Mouse (Mus musculus) erythroblast, embryonic 14.5 days (primary cell): ENCODE measurements around the gene Rbm48. TPM values are rescaled to one million over a fixed set of nuclear protein-coding genes. Genes with fewer than 3 reads are reported as not detected.
"Not testable (repeated sequence)": the region's sequence is repeated elsewhere in the genome, so short reads cannot be mapped to it uniquely, and the experiment has no call there.

Experiments used
- H3K27me3 ChIP-seq: 2 replicates; pipeline ENCODE4 v1.6.1; 2012; ENCODE audit warnings: inconsistent platforms; ENCODE audit not compliant: control insufficient read depth
- H3K36me3 ChIP-seq: 2 replicates; pipeline ENCODE4 v1.6.1; 2012; ENCODE audit warnings: mild to moderate bottlenecking, inconsistent platforms; ENCODE audit not compliant: control insufficient read depth
- H3K4me1 ChIP-seq: 2 replicates; pipeline ENCODE4 v1.6.1; 2012; ENCODE audit warnings: inconsistent platforms; ENCODE audit not compliant: control insufficient read depth
- H3K4me3 ChIP-seq: replicated peaks from 2 replicates; pipeline ENCODE3; 2012; ENCODE audit warnings: moderate library complexity, mild to moderate bottlenecking, inconsistent platforms
- H3K9me3 ChIP-seq: 2 replicates; pipeline ENCODE4 v1.6.1; 2012; ENCODE audit warnings: low read length, inconsistent platforms, mixed read lengths; ENCODE audit not compliant: control insufficient read depth
- GATA1 ChIP-seq: IDR thresholded peaks from 2 replicates; pipeline ENCODE4 v1.6.1; 2012; ENCODE audit warnings: low read length, inconsistent platforms, mixed read lengths
- TAL1 ChIP-seq: IDR thresholded peaks from 3 replicates; pipeline ENCODE4 v1.6.1; 2012; ENCODE audit warnings: low read length, inconsistent platforms, mixed read lengths
- polyA plus RNA-seq: library from polyadenylated mRNA; stranded (reverse); fragments of >175 nt; gene quantifications from 2 replicates; pipeline ENCODE4 v1.2.3, GENCODE M21; 2012

The Rbm48 gene
- polyA plus RNA-seq, 1 experiment = 0.25 TPM

- H3K27me3 ChIP-seq = no peaks in the 10 kb centered on the region
- no peak overlapping the region for H3K4me3 ChIP-seq
- no peaks in the 10 kb centered on the region for H3K9me3 ChIP-seq
- peaks cover 5% of the 10 kb centered on the region; the same call in 1 of the 2 replicates for H3K36me3 ChIP-seq
- TF ChIP-seq TAL1 = no peak
- no peak for TF ChIP-seq GATA1
- H3K4me1 ChIP-seq = no peaks in the 10 kb centered on the region
Observed at GRCm38 (mm10) chr5:3620486-3620885, 24.1 kb upstream of the Rbm48 start.

- peaks cover 21% of the 10 kb centered on the region for H3K36me3 ChIP-seq
- H3K9me3 ChIP-seq, H3K4me3 ChIP-seq, H3K27me3 ChIP-seq, H3K4me1 ChIP-seq: not testable (repeated sequence)
Observed at GRCm38 (mm10) chr5:3611835-3612234, 15.4 kb upstream of the Rbm48 start.

- TF ChIP-seq GATA1 (no peak), TAL1 (no peak)
- Histone ChIP-seq H3K27me3 (no peaks in the 10 kb centered on the region), H3K4me1 (no peaks in the 10 kb centered on the region), H3K36me3 (peaks cover 32% of the 10 kb centered on the region), H3K9me3 (peaks cover 3% of the 10 kb centered on the region; the same call in 1 of the 2 replicates), H3K4me3 (no peak overlapping the region)
Observed at GRCm38 (mm10) chr5:3609241-3609640, 12.9 kb upstream of the Rbm48 start.

- Histone ChIP-seq H3K9me3 (peaks cover under 1% of the 10 kb centered on the region; the same call in 1 of the 2 replicates), H3K4me3 (no peak overlapping the region), H3K27me3 (no peaks in the 10 kb centered on the region), H3K36me3 (peaks cover 27% of the 10 kb centered on the region), H3K4me1 (no peaks in the 10 kb centered on the region)
- TF ChIP-seq GATA1 (no peak), TAL1 (no peak)
Observed at GRCm38 (mm10) chr5:3607114-3607513, 10.7 kb upstream of the Rbm48 start.

GRCm38 (mm10) chr5:3600790-3601189 is 4.4 kb upstream of the Rbm48 start:
- Histone ChIP-seq H3K4me3 (no peak overlapping the region), H3K9me3 (no peaks in the 10 kb centered on the region), H3K36me3 (peaks cover 6% of the 10 kb centered on the region), H3K4me1 (peaks cover 11% of the 10 kb centered on the region), H3K27me3 (no peaks in the 10 kb centered on the region)
- TF ChIP-seq TAL1 = no peak
- TF ChIP-seq GATA1 = no peak

GRCm38 (mm10) chr5:3600298-3600697 is 3.9 kb upstream of the Rbm48 start:
- peaks cover 1% of the 10 kb centered on the region for H3K36me3 ChIP-seq
- peaks cover 15% of the 10 kb centered on the region for H3K4me1 ChIP-seq
- TF ChIP-seq GATA1 (no peak), TAL1 (no peak)
- H3K9me3 ChIP-seq = no peaks in the 10 kb centered on the region
- no peak overlapping the region for H3K4me3 ChIP-seq
- H3K27me3 ChIP-seq = no peaks in the 10 kb centered on the region

- peaks cover 29% of the 10 kb centered on the region for H3K4me1 ChIP-seq
- H3K27me3 ChIP-seq = no peaks in the 10 kb centered on the region
- H3K36me3 ChIP-seq = peaks cover 3% of the 10 kb centered on the region
- no peaks in the 10 kb centered on the region for H3K9me3 ChIP-seq
- TF ChIP-seq TAL1 (no peak), GATA1 (no peak)
- no peak overlapping the region for H3K4me3 ChIP-seq
Observed at GRCm38 (mm10) chr5:3598766-3599165, 2.4 kb upstream of the Rbm48 start.

GRCm38 (mm10) chr5:3597171-3597570 is 786 bp upstream of the Rbm48 start:
- peaks cover 16% of the 10 kb centered on the region for H3K36me3 ChIP-seq
- H3K4me3 ChIP-seq = peak overlapping the region; percentile 79

GRCm38 (mm10) chr5:3595693-3596398 is 539 bp downstream of the Rbm48 start, which contains the start of gene Pex1:
TSS of gene Pex1 (plus strand) at chr5:3596066.
- Histone ChIP-seq H3K9me3 (no peaks in the 10 kb centered on the region), H3K27me3 (no peaks in the 10 kb centered on the region), H3K4me3 (peak within 1 kb of the TSS; percentile 79), H3K36me3 (peaks cover 29% of the 10 kb centered on the region), H3K4me1 (peaks cover 29% of the 10 kb centered on the region)
- TF ChIP-seq TAL1 (no peak), GATA1 (no peak)

More at GRCm38 (mm10) chr5:3597171-3597570, 786 bp upstream of the Rbm48 start:
- Histone ChIP-seq H3K9me3 (no peaks in the 10 kb centered on the region), H3K27me3 (no peaks in the 10 kb centered on the region), H3K4me1 (peaks cover 29% of the 10 kb centered on the region)
- no peak for TF ChIP-seq TAL1
- no peak for TF ChIP-seq GATA1
